Mouse (Mus musculus) T-helper 1 cell (primary cell): ENCODE measurements around the gene Fxyd2.

Experiments
- in situ Hi-C: fragments of 300-600 bp; cut with MboI, MseI; formaldehyde crosslinking; loops from one replicate; pipeline ENCODE4 v1.15.1; 2025; ENCODE audit warnings: high pct_unique_total_duplicates

Fxyd2 gene

DNA sequence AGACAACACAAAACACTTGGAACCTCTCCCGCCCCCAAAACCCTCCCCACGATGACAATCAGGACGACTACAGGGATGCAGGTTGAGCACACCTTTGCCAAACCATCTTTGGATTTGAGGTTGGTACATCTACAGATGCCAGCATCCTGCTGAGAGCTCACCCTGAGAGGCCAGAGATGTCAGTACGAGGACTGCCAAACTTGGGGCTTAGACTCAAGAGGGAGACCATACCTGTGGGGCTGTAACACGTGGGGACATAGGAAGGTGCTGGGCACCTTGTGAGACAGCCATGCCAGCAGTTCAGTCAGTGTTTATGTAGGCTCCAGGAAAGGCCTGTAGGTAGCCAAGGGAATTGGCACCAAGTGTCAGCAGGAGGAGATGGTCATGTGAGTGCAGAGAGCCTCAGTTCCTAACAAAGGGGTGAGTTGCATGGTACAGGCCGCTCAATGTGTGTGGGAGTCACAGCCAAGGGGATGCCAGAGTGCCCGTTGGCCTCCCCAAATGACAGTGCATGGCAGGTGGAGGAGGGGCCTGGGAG is 23.4 kb downstream of the Fxyd2 start:
- in situ Hi-C loops = no loop called here

GRCm38 (mm10) chr9:45426456-45426855 is 27.0 kb downstream of the Fxyd2 start, which contains the start of gene Dscaml1:
TSS of gene Dscaml1 (plus strand) at chr9:45426628.
- in situ Hi-C loops = no loop called here

DNA sequence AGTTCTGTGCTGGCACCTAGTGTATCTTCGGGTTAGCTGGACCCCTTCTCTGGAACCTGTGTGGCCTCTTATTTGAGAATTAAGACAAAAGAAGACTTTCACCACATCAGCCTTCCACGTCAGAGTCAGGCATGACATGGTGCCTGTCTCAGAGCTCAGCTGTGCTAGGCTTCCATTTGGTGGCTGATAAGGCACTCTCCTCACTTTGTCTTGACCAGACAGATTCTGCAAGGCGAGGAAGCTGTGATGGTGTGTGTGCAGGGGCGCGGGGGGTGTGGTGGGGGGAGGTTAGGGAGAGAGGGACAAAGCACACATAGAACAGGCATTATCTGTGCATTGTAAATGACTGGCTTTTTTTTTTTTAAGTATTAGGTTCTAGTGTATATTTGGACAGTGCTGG is 29.9 kb downstream of the Fxyd2 start:
- in situ Hi-C loops = no loop called here

GRCm38 (mm10) chr9:45429951-45430697 is 30.7 kb downstream of the Fxyd2 start:
- in situ Hi-C loops = no loop called here

DNA sequence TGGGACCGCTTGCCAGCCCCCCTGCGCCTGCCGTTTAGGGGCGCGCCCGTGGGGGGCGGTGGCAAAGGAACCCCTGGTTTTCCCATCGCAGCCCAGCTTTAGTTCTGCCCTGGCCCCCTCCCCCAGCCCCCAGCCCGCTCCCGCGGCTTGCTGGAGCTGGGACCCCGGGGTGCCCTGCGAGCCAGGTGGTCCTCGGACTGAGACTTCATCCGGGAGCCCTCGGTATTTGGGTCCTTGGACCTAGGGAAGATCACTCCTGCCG is 31.2 kb downstream of the Fxyd2 start:
- in situ Hi-C loops = no loop called here

DNA sequence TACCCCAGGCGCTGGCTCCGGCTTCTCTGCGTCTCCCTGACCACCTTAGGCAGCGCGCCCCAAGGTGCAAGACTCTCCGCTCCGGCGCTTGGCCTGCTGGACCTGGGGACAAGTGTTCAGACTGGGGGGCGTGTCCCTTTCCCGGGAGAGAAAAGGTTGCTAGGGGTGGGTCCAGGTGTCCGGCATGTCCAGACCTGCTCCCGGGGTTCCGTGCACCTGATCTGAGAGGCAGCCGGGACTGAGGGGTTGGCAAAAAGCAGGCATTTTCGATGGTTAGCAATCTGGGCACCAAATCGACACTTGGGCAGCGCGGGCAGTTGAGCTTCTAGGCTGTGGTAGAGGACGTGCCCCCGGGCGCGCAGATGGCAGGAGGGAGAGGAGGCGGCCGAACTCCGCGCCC is 31.7 kb downstream of the Fxyd2 start:
- in situ Hi-C loops = no loop called here

GRCm38 (mm10) chr9:45432639-45433038 is 33.2 kb downstream of the Fxyd2 start:
- in situ Hi-C loops = no loop called here

GRCm38 (mm10) chr9:45433119-45433518 is 33.6 kb downstream of the Fxyd2 start:
- in situ Hi-C loops = no loop called here

DNA sequence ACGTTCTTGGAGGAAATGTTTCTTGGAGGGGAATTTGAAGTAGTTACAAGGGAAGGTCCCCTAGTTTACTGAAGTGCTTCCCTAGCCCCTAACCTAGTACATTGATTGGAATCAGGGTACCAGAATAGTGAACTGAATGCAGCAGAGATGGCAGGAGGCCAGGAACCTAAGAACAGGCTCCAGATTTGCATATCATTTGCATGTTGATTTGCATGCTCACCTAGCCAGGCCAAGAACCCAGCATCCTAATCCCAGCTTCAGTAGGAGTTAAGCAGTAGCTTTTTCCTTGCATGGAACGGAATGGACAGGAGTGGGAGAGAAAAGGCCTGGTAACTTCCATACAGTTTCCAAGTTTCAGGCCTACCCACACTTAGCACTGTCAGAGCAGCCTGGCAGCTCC is 34.7 kb downstream of the Fxyd2 start:
- in situ Hi-C loops = no loop called here

GRCm38 (mm10) chr9:45439025-45439424 is 39.6 kb downstream of the Fxyd2 start:
- in situ Hi-C loops = no loop called here

DNA sequence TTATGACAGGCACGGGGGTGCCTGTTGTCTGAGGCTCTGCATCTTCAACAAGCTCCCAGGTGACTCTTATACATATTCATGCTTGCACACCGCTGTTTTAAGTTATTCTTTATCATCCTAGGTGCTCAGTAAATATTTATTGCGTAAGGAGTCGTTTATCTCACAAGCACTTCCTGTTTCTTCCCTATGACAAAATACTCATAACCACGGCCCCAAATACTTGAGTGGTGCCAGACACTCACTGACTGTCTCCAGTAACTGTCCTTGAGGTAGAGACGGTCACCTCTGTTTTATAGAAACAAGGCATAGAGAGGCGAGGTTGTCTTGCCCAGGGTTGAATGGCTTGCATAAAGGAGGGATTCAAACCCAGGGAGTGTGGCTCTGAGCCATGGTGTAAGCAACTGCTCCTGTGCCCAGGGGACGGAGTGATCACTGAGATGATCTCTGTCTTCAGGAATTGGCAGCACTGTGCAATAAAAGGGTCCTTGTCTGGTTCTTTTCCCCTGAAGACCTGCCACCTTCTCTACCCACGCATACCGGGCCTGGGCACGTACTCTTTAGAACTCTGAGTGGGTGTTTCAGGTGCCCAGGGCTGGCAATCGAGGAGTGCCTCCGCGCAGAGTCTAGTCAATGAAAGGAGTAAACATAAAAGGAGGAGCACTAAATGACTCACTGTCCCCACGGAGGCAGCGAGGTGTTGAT is 40.8 kb downstream of the Fxyd2 start:
- in situ Hi-C loops = no loop called here

GRCm38 (mm10) chr9:45444251-45444798 is 44.9 kb downstream of the Fxyd2 start:
- in situ Hi-C loops = no loop called here

DNA sequence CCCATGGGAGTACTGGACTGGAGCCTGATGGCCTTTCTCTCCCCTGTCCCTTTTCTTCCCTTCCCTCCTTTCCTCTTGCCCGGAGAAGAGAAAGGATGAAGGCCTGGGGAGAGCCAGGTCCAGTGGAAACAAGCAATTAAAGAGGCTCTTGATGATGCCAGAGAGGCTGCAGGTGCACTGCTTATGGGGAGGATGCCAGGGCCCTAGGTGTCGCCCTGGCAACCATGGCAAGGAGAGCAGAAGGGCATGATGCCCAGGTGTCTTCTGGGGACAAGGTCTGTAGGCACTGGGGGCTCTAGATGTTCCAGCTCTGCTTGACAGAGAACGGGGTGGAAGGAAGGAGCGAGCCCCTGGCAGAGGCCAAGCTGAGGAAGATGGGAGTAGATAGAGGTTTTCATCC is 50.2 kb downstream of the Fxyd2 start:
- in situ Hi-C loops = no loop called here

DNA sequence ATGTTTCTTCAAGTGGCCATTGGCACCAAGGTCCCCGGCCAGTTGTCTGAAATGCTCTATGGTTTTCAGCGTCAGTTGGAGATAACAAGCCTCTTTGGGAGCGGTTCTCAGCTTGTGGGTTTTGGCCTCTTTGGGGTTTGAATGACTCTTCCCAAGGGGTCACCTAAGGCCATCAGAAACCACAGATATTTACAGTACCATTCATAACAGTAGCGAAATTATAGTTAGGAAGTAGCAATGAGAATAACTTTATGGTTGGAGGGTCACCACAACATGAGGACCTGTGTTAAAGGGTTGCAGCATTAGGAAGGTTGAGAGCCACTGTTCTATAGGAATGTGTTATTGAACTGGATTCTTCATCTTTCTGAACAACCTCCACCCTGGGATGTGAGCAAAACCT is 51.9 kb downstream of the Fxyd2 start:
- in situ Hi-C loops = no loop called here

DNA sequence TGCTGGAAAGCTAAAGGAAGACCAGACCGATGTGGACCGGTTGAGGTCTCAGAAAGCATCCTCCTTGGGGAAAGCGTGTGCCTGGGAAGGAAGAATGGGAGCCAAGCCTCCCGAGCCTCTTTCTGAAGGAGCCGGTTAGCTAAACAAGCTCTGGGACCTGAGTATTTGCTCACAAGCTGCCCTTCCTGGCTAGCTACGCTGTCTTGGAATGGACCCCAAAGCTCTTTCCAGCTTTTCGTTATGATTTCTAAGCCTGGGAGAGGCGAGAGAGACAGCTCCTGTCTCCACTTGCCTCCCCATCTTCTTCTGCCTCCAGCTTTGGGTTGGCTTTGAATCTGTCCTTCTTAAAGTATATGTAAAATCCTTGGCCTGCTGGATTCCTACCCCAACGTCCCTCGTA is 54.6 kb downstream of the Fxyd2 start:
- in situ Hi-C loops = no loop called here

DNA sequence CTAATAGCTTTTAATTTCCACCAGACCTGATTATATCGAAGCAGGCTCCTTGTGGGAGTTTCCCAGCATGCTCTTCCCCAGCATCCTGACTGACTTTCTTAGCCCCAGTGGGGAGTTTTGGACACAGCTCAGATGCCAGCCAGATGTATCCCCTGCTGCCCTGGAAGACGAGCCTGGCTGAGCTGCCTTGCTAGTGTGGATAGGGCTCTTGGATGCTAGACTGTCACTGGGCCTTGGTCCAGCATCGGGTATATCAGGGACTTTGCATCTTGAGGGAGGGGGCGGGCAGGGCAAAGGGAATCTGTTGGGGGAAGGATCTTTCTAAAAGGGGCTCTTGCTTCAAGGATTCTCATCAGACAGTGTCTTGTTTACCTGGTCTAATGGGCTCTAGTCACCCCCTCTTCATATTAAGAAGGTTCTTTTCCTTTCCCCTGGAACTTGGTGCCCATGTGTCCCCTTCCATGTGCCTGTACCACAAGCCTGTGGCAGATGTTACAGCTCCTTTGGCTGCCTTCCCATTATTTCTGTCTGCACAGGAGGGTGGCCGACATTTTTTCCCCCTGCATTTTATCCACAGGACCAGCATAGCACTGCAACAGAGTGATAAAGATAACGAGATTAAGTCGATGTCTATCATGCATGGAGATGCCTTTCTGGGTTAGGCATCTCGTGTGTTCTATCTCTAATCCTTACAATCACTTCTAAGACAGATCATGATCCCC is 55.6 kb downstream of the Fxyd2 start:
- in situ Hi-C loops = no loop called here

- in situ Hi-C loops = no loop called here
These were observed 57.7 kb downstream of the Fxyd2 start for GRCm38 (mm10) chr9:45457200-45457599.

- in situ Hi-C loops = no loop called here
These were observed 58.9 kb downstream of the Fxyd2 start for GRCm38 (mm10) chr9:45458363-45458762.
